Comparison of ENCODE assay signal across 8 mouse cellular contexts in genomic region chr1:105991931-105992837, GRCm38 (mm10). TPM values are rescaled to one million over a fixed set of nuclear protein-coding genes. Genes with fewer than 3 reads are reported as not detected.
DNase-seq lines count a peak whose midpoint lies in the region; ATAC-seq and TF ChIP-seq lines count a peak whose summit lies in the region.

No protein-coding gene starts in this region.

- no peak for ATAC-seq in limb, embryonic 13.5 days (ENCODE audit: low FRiP score, low read depth)
- ATAC-seq in stomach, embryonic 16.5 days (ENCODE audit: insufficient read depth, low FRiP score): no peak
- no peak for ATAC-seq in megakaryocyte-erythroid progenitor cell, adult 5-6 weeks (replicated peaks; ENCODE audit: low FRiP score, low TSS enrichment, poor library complexity, severe bottlenecking)

- peak overlapping the region; percentile 96 for H3K4me2 ChIP-seq in limb, embryonic 13.5 days (replicated peaks)
- peak overlapping the region; percentile 97 for H3K4me2 ChIP-seq in stomach, embryonic 16.5 days (ENCODE audit: low read depth, low read length)

- TF ChIP-seq POLR2A in thymus, adult 2 months (IDR thresholded peaks at IDR 0.05; ENCODE audit: control insufficient read depth, extremely low read depth, insufficient read depth, low read length, poor library complexity): 0 out of 2 replicates have a peak, but pooled peaks have one; percentile 5

- H3K36me3 ChIP-seq in thymus, adult 2 months (ENCODE audit: control insufficient read depth, insufficient read depth, low read length): no peaks in the 10 kb centered on the region
- H3K36me3 ChIP-seq in limb, embryonic 13.5 days: no peaks in the 10 kb centered on the region
- H3K36me3 ChIP-seq in stomach, embryonic 16.5 days (ENCODE audit: control insufficient read depth, insufficient read depth, low read length): no peaks in the 10 kb centered on the region

- DNase-seq in cerebellum, adult 9-10 months: peak; percentile 26
- no peak for DNase-seq in cerebellum, postnatal 14 days
- no peak for DNase-seq in thymus, adult 2 months
- DNase-seq in thymus, postnatal 10 days (ENCODE audit: low spot score in 2 of 2): no peak
- DNase-seq in right cerebral cortex, adult 2 months (ENCODE audit: low spot score in 2 of 2): no peak

- peak overlapping the region; percentile 89 for H3K9ac ChIP-seq in limb, embryonic 13.5 days
- H3K9ac ChIP-seq in stomach, embryonic 16.5 days (ENCODE audit: low read length): peak overlapping the region; percentile 94

- peaks cover 9% of the 10 kb centered on the region for H3K4me1 ChIP-seq in thymus, adult 2 months (replicated peaks; ENCODE audit: control insufficient read depth, insufficient read depth, low read length)
- H3K4me1 ChIP-seq in limb, embryonic 13.5 days: peaks cover 31% of the 10 kb centered on the region
- H3K4me1 ChIP-seq in stomach, embryonic 16.5 days (ENCODE audit: control insufficient read depth, insufficient read depth, low read length): peaks cover 7% of the 10 kb centered on the region

- peak overlapping the region; percentile 86 for H3K4me3 ChIP-seq in thymus, adult 2 months (ENCODE audit: control insufficient read depth, insufficient read depth, low read length)
- peak overlapping the region; percentile 80 for H3K4me3 ChIP-seq in limb, embryonic 13.5 days
- H3K4me3 ChIP-seq in stomach, embryonic 16.5 days (replicated peaks; ENCODE audit: low read length): peak overlapping the region; percentile 86

- WGBS in thymus, adult 2 months: 6% methylated on average over 17 of the region's 17 CpGs
- WGBS in limb, embryonic 13.5 days: 18% methylated on average over 17 of the region's 17 CpGs
- 40% methylated on average over 17 of the region's 17 CpGs for WGBS in stomach, embryonic 16.5 days

- H3K27me3 ChIP-seq in thymus, adult 2 months (ENCODE audit: control insufficient read depth, insufficient read depth, low read length): no peaks in the 10 kb centered on the region
- H3K27me3 ChIP-seq in limb, embryonic 13.5 days: 0 out of 2 replicates have a peak, but pooled peaks cover 5% of the 10 kb centered on the region
- no peaks in the 10 kb centered on the region for H3K27me3 ChIP-seq in stomach, embryonic 16.5 days (ENCODE audit: control insufficient read depth, insufficient read depth, low read length)

- peak overlapping the region; percentile 65; the same call in 1 of the 2 replicates for H3K27ac ChIP-seq in thymus, adult 2 months (ENCODE audit: control insufficient read depth, insufficient read depth, low read length)
- no peak overlapping the region for H3K27ac ChIP-seq in limb, embryonic 13.5 days
- peak overlapping the region; percentile 97; the same call in 1 of the 2 replicates for H3K27ac ChIP-seq in stomach, embryonic 16.5 days (ENCODE audit: low read length)

- H3K9me3 ChIP-seq in limb, embryonic 13.5 days: no peaks in the 10 kb centered on the region
- no peaks in the 10 kb centered on the region for H3K9me3 ChIP-seq in stomach, embryonic 16.5 days (replicated peaks; ENCODE audit: control insufficient read depth, low read length)

- no peak for TF ChIP-seq CTCF in thymus, adult 2 months (IDR thresholded peaks at IDR 0.05; ENCODE audit: borderline replicate concordance, control insufficient read depth, extremely low read depth, insufficient read depth, low read length, poor library complexity)

RNA-seq across cellular contexts. Expression of gene Zcchc2, which starts 2.0 kb away (rescaled TPM):
- 36.5 and 38.2 TPM in 2 replicates for polyA plus RNA-seq in thymus, adult 2 months (2012; rRNA removed)
- polyA plus RNA-seq in limb, embryonic 13.5 days (2015; fragmentation: Nextera tagmentation; extraction: Ambion mirVana): 2.2 and 2.4 TPM in 2 replicates
- polyA plus RNA-seq in stomach, embryonic 16.5 days (2015; fragmentation: Nextera tagmentation; extraction: Ambion mirVana): 2.2 and 2.6 TPM in 2 replicates
- 16.8 and 18.3 TPM in 2 replicates for total RNA-seq in megakaryocyte-erythroid progenitor cell, adult 5-6 weeks (2014; fragmentation: Nextera tagmentation)
- 14.2 and 15.4 TPM in 2 replicates for total RNA-seq in megakaryocyte-erythroid progenitor cell, adult 5-6 weeks (2017)

Comparison
In these comparisons a context has a peak if more than half of its experiments do, and no peak if none do; other contexts are left out.
1. RNA of gene Zcchc2, which starts 2.0 kb away (polyA plus RNA-seq): 36.5 to 38.2 TPM in thymus, adult 2 months; 2.2 to 2.4 TPM in limb, embryonic 13.5 days and 2.2 to 2.6 TPM in stomach, embryonic 16.5 days; every median in the first group is over 10 times any median in the second.
2. Peak in every context shown above with its lines, with median percentiles within 50 percentile points of each other: H3K4me3 ChIP-seq.